Mouse (Mus musculus) gastrocnemius, adult 2 months (tissue): Measurements from ENCODE around the gene Emcn. TPM values are rescaled to one million over a fixed set of nuclear protein-coding genes. Genes with fewer than 3 reads are reported as not detected.

Source experiments
- DNase-seq: peaks from one replicate; pipeline ENCODE4 v3.0.0; 2022
- H3K27ac ChIP-seq: fragments of 200-600 bp; 2 replicates; pipeline ENCODE4 v1.8.1; 2022; ENCODE audit warnings: mild to moderate bottlenecking
- H3K4me3 ChIP-seq: fragments of 200-600 bp; 2 replicates; pipeline ENCODE4 v1.8.1; 2022; ENCODE audit warnings: mild to moderate bottlenecking, moderate library complexity
- CTCF ChIP-seq: fragments of 200-600 bp; IDR thresholded peaks from 2 replicates; pipeline ENCODE4 v1.8.1; 2022; ENCODE audit warnings: antibody characterized with exemption, mild to moderate bottlenecking, moderate library complexity
- intact Hi-C: fragments of 180-260 bp; cut with DNase I; formaldehyde crosslinking; loops from one replicate; pipeline ENCODE4 v1.15.1; 2025
- total RNA-seq, 2 experiments: library from RNA; stranded (reverse); gene quantifications; 2 replicates each; pipeline ENCODE4 v1.2.3; 2021

Emcn gene
- total RNA-seq, 2 experiments from 2014 or later: 7.7 to 11.9 TPM

DNA sequence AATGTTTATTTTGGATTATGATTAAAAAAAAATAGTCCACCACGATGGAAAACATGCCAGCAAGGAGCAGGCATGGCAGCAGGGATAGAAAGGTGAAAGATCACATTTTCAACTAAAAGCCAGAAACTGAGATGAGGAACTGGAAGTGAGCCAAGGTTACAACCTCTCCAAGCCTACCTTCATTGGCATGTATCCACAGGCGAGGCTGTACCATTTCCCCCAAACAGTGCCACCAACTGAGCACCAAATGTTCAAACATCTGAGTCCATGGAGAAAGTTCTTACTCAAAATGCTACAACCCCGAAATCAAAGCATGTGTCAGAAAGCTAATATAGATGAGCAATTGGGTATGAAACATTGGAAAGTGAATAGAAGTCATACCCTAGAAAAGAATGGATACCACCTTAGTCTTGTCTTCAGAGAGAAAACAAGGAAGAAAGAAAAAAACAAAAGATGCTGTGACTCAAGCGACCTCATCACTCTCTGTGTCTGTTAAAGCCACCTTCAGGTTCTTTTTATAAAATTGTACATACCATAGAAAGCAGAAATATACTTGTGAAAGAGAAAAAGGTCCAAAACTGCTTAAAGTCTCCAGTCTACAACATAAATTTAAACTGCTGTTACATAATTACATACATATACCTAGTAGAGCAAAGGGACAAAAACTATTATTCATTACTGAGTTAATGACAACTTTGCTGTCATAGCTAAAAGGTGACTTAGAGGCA, 124.2 kb downstream of the Emcn start:
- intact Hi-C loops: no loop called here
- no peak for TF ChIP-seq CTCF

DNA sequence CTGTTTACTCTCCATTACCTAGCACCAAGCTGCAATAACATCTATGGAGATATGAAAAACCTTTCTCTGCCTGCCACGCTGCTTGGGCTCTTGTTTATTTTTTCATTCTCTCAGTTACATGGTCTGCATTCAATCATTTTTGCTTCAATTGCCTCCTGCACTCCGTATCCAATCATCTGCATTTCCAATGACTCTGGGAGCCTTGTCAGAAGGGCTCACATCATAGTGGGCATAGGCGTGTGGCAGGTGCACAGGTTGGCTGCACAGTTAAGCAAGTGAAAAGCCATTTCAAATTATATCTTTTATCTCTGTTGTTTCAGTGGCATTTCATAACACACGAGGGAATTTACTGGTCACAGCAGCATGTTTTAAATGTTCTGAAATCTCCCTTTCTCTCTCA, 125.1 kb downstream of the Emcn start:
- no peak for DNase-seq
- intact Hi-C loops: no loop called here
- no peak overlapping the region for H3K27ac ChIP-seq

More for the DNA sequence above, 124.2 kb downstream of the Emcn start:
- Histone ChIP-seq H3K27ac (no peak overlapping the region), H3K4me3 (no peak overlapping the region)
- DNase-seq: no peak

DNA sequence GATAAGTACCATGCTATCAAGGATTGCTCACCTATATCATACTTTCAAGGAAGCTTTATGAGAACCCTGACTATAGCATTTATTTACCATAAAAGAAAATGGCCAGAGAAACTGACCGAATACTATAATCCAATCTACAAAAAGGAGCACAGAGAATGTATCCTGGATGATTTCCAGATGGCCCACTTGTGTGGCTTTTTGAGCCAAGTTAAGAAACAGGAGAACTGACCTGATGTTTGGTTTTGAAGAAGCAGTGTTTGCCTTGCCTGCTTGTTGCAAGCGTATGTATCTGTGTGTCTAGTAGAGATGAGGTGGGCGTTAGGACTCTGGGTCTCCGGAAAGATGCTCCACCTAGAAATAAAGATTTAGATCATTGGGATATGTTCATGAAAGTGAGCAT, 125.9 kb downstream of the Emcn start:
- intact Hi-C loops: no loop called here
- Histone ChIP-seq H3K4me3 (no peak overlapping the region), H3K27ac (no peak overlapping the region)
- DNase-seq: no peak
- TF ChIP-seq CTCF: no peak

More for the DNA sequence above, 125.1 kb downstream of the Emcn start:
- no peak for TF ChIP-seq CTCF
- H3K4me3 ChIP-seq: no peak overlapping the region

DNA sequence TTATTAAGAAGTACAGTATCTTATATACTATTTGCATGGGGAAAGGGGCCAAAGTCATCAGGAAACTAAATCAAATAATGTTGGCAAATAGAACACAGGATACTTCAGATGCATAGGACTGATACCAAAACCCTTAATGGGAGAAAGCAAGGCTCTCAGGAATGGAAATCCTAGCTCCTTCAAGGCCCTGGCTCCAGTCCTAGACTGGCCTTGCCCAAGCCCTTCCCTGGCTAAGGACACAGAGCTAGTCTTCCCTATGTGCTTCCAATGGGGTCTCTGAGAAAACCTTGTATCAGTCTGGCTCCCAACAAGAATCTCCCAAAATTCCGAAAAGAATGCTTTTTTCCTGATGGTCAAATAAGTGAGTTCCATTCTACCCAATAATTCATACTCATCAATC, 126.5 kb downstream of the Emcn start:
- no peak for TF ChIP-seq CTCF
- DNase-seq: peak; percentile 66
- intact Hi-C loops: no loop called here
- Histone ChIP-seq H3K27ac (no peak overlapping the region), H3K4me3 (no peak overlapping the region)

DNA sequence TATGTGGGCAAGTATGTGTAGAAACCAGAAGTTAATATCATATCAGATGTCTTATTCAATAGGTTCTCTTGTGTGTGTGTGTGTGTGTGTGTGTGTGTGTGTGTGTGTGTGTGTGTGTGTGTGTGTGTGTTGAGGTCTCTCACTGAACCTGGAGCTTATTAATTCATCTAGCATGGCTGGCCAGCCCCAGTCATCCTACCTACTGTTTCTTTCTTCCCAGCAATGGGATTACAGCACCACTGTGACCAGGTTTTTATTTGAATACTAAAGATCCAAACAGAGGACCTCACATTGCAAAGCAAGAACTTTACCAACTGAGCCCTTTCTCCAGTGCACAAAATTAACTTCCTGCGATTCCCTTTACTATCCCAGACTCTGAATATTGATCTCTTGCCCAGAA, 131.3 kb downstream of the Emcn start:
- no peak overlapping the region for H3K27ac ChIP-seq
- intact Hi-C loops: no loop called here
- TF ChIP-seq CTCF: no peak
- H3K4me3 ChIP-seq: no peak overlapping the region
- DNase-seq: no peak

DNA sequence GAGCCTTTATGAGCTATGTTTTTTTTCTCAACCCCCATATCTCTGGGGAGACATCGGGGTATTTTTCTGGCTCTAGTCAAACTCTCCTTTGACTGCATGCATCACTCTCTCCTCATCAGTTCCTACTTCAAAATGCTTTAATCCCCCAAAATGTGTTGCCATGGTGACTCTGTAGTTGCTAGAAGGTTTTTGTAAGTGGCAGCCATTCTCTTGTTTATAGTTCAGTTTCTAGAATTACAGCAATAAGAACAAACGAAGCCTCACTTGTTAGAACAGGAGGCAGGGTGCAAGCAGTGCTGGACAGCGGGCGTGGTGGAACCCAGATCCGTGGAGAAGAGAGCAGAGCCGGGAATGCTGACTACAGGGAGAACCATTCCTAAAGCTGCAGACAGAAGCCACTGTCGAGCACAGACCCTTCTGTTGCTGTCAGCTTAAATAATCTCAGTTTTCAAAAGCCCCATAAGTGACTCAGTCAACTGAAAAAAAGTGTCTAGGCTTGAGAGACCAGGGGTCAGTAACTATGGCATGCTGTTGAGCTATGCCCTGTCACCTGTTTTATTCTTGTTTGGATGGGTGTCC, 139.0 kb downstream of the Emcn start:
- intact Hi-C loops: no loop called here
- TF ChIP-seq CTCF: no peak
- Histone ChIP-seq H3K4me3 (no peak overlapping the region), H3K27ac (no peak overlapping the region)
- no peak for DNase-seq

DNA sequence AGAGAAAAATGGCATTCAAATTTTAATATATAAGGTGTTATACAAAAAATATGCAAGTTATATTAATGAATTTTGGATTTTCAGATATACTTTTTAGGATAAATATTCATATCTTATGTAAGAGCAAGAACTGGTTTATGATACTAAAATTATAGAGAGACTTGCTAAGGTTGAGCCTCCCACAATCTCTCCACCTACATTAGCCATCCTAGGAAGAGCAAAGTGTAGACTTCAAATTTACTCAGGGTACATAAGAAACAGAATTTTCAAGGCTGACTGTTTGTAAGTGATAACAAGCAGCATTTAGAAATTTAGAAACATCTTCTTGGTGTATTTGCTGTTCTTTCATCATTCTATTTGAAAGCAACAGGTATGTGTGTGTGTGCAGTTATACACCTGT, 140.3 kb downstream of the Emcn start:
- no peak for DNase-seq
- intact Hi-C loops: no loop called here
- Histone ChIP-seq H3K27ac (no peak overlapping the region), H3K4me3 (no peak overlapping the region)
- no peak for TF ChIP-seq CTCF
